Mouse (Mus musculus): ENCODE data around the gene Rtbdn.

GRCm38 (mm10) chr8:84980622-84981358, 34.0 kb downstream of the Rtbdn start:
- TF ChIP-seq CTCF (IDR thresholded peaks at IDR 0.05; ENCODE audit: borderline replicate concordance, control insufficient read depth, extremely low read depth, insufficient read depth, low read length, poor library complexity) (no peak), POLR2A (IDR thresholded peaks at IDR 0.05; ENCODE audit: control insufficient read depth, extremely low read depth, insufficient read depth, low read length, poor library complexity) (no peak)

Measured in thymus, adult 2 months (tissue).